Mouse (Mus musculus) limb, embryonic 12.5 days (tissue): ENCODE data around the gene Methig1. TPM values are rescaled to one million over a fixed set of nuclear protein-coding genes. Genes with fewer than 3 reads are reported as not detected.
"Not testable (repeated sequence)": the region's sequence is repeated elsewhere in the genome, so short reads cannot be mapped to it uniquely, and the experiment has no call there.

Experiments used
- ATAC-seq: fragments of 200-750 bp; cut with Nextera tagmentation; 2 replicates; pipeline ENCODE4 v1.8.0; 2017; ENCODE audit warnings: low read depth, moderate TSS enrichment; ENCODE audit not compliant: insufficient number of reproducible peaks, insufficient read depth, low FRiP score, low TSS enrichment
- H3K27ac ChIP-seq: fragments of 300-500 bp; sonication (generic); 2 replicates; pipeline ENCODE4 v1.5.1; 2016; ENCODE audit warnings: mild to moderate bottlenecking, moderate library complexity
- H3K27me3 ChIP-seq: fragments of 300-500 bp; sonication (generic); 2 replicates; pipeline ENCODE4 v1.6.1; 2016; ENCODE audit warnings: mild to moderate bottlenecking, moderate library complexity
- H3K36me3 ChIP-seq: fragments of 300-500 bp; sonication (generic); 2 replicates; pipeline ENCODE4 v1.6.1; 2016; ENCODE audit warnings: mild to moderate bottlenecking, moderate library complexity
- H3K4me1 ChIP-seq: fragments of 300-500 bp; sonication (generic); replicated peaks from 2 replicates; pipeline ENCODE4 v1.6.1; 2016
- H3K4me2 ChIP-seq: fragments of 300-500 bp; sonication (generic); 2 replicates; pipeline ENCODE4 v1.6.1; 2016; ENCODE audit warnings: mild to moderate bottlenecking, moderate library complexity
- H3K4me3 ChIP-seq: fragments of 300-500 bp; sonication (generic); replicated peaks from 2 replicates; pipeline ENCODE4 v1.5.1; 2016; ENCODE audit warnings: mild to moderate bottlenecking
- H3K9ac ChIP-seq: fragments of 300-500 bp; sonication (generic); replicated peaks from 2 replicates; pipeline ENCODE4 v1.6.1; 2016; ENCODE audit warnings: mild to moderate bottlenecking, moderate library complexity
- H3K9me3 ChIP-seq: fragments of 300-500 bp; sonication (generic); 2 replicates; pipeline ENCODE4 v1.6.1; 2016; ENCODE audit warnings: mild to moderate bottlenecking, moderate library complexity
- WGBS: fragments of 180-500 bp; shearing (Covaris S2); methylation state at CpG from one replicate; pipeline ENCODE4 v1.1.7; 2016; 5-methylcytosine and 5-hydroxymethylcytosine counted together
- polyA plus RNA-seq: library from polyadenylated mRNA; unstranded; fragments of >200 nt; fragmentation: Nextera tagmentation; extraction: Ambion mirVana; gene quantifications from 2 replicates; pipeline ENCODE4 v1.2.1, GENCODE M21; 2016

Gene Methig1
- polyA plus RNA-seq, result 0.21 TPM in 1 of 2 replicates, not detected in the other

DNA sequence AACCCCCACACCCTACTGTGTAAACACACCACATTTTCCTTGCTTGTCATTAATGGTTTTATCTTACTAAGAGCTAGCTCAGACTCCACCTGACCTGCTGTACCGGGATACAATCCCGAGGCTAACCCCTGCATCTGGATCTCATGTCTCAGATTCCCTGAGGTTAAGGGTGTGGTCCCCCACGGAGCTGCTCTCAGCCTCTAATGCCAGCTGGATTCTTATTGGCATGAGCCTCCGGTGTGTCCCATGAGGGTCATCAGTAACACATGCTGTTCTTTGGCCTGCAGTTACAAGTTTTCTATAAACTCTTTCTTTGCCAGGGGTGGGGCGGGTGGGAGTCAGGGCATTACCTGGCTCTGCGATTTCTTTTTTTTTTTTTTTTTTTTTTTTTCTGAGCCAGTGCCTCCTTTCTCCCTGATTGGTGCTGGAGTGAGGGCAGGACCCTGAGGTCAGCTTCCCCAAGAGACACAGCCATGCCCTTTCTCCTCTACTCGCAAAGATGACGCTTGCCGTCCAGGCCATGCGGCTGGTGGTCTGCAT, at the start of gene Methig1, which contains the start of gene Mettl7a2:
Gene Methig1 (plus strand): TSS at position 439 of the 540 bp plus-strand sequence.
Gene Mettl7a2 (plus strand): TSS at position 490 of the 540 bp plus-strand sequence.
- H3K9me3 ChIP-seq, result no peaks in the 10 kb centered on the region
- no peak within 1 kb of the TSS for H3K4me3 ChIP-seq
- H3K9ac ChIP-seq, result no peak within 1 kb of the TSS
- H3K27ac ChIP-seq, result no peak within 1 kb of the TSS
- H3K27me3 ChIP-seq, result no peaks in the 10 kb centered on the region
- 74% methylated on average over 10 of the region's 10 CpGs for WGBS
- no peak within 1 kb of the TSS for H3K4me2 ChIP-seq
- ATAC-seq, result no peak
- no peaks in the 10 kb centered on the region for H3K36me3 ChIP-seq
- H3K4me1 ChIP-seq, result peaks cover 13% of the 10 kb centered on the region

- Histone ChIP-seq H3K27ac (0 out of 2 replicates have a peak overlapping the region, but pooled peaks have one; percentile 67), H3K4me2 (peak overlapping the region; percentile 76), H3K27me3 (peaks cover 7% of the 10 kb centered on the region; the same call in 1 of the 2 replicates), H3K36me3 (no peaks in the 10 kb centered on the region), H3K4me1 (no peaks in the 10 kb centered on the region), H3K4me3 (peak overlapping the region; percentile 50; the same call in 1 of the 2 replicates), H3K9ac (no peak overlapping the region), H3K9me3 (no peaks in the 10 kb centered on the region)
- 60% methylated on average over 8 of the region's 8 CpGs for WGBS
- ATAC-seq, result no peak
Observed at GRCm38 (mm10) chr15:100303428-100304018, 49.4 kb upstream of the Methig1 start.

DNA sequence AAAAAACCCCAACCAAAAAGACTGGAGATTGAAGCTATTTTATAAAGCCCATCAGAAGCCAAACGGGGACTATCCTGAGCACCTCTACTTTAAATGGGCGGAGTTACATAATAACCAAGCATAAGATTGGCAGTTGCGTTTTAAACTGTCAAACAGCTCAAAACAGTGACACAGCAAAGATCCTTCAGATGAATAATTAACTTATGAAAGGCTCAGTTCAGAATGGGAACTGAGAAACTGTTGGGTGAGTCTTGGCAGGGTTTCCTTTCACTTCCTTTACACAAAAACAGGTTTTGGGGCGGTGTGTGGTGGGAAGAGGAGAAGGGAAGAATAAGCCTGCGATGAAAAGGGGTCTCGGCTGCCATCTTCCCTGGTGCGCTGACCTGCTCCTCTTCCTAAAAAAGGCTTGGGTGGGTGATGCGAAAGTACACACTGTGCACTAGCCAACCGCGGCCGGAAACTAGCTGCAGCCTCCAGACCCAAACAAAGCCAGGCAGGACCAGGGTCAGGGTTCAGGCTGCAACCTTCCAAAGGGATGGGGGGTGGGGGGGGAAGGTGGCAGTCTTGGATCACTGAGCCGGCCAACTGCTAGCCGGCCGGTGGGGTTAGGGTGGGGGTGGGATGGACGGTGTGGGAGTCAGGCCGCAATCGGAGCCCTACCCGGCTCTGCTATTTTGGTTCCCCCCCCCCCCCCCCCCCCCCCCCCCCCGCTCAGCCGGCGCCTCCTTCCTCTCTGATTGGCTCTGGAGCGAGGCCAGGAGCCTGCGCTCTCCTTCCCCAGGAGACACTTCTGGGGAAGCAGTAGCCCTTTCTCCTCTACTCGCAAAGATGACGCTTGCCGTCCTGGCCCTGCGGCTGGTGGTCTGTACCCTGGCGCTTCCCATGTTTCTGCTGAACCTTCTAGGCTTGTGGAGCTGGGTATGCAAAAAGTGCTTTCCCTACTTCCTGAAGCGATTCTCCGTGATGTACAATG, 48.6 kb upstream of the Methig1 start, which contains the start of gene Mettl7a1:
Gene Mettl7a1 (plus strand): TSS at position 122 of the 973 bp plus-strand sequence.
- peak within 1 kb of the TSS; percentile 76 for H3K4me2 ChIP-seq
- no peaks in the 10 kb centered on the region for H3K36me3 ChIP-seq
- peak; percentile 77; the same call in 1 of the 2 replicates for ATAC-seq

GRCm38 (mm10) chr15:100306201-100306600, 46.7 kb upstream of the Methig1 start:
- Histone ChIP-seq H3K36me3 (no peaks in the 10 kb centered on the region), H3K27me3 (peaks cover 7% of the 10 kb centered on the region; the same call in 1 of the 2 replicates), H3K9me3 (no peaks in the 10 kb centered on the region), H3K4me3 (no peak overlapping the region), H3K4me2 (no peak overlapping the region), H3K9ac (no peak overlapping the region), H3K4me1 (no peaks in the 10 kb centered on the region), H3K27ac (no peak overlapping the region)
- no peak for ATAC-seq
- WGBS, result 79% methylated on average over 2 of the region's 2 CpGs

More for the DNA sequence above, 48.6 kb upstream of the Methig1 start, which contains the start of gene Mettl7a1:
- Histone ChIP-seq H3K27ac (peak within 1 kb of the TSS; percentile 67), H3K9ac (peak within 1 kb of the TSS; percentile 66), H3K27me3 (peaks cover 7% of the 10 kb centered on the region; the same call in 1 of the 2 replicates), H3K4me3 (peak within 1 kb of the TSS; percentile 50), H3K4me1 (no peaks in the 10 kb centered on the region), H3K9me3 (no peaks in the 10 kb centered on the region)
- 6% methylated on average over 21 of the region's 30 CpGs for whole genome bisulfite sequencing

DNA sequence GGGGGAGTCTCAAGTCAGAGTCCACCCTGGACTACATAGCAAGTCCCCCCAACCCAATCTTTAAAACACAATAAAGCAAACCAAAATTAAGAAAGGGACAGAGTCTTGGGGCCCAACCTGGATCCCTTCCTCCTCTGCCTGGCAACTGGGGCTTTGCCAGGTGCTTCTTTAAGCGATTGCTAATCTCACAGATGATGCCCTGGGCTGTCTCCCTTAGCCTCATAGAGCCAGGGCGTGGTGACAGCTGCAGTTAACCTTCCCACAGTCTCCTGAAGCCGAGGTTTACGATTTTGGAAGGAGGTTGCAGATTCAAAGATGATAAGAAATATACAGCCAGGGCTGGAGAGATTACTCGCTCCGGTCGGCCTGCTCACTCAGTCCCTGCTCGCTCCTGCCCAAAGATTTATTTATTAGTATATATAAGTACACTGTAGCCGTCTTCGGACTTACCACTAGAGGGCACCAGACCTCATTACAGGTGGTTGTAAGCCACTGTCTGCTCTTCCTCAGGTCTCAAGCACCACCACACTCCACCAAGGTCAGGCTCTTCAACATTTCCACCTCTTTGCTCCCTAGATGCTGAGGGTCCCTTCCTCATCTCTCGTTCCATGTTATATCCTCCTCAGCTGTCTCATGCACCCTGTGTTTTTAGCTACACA, 45.4 kb upstream of the Methig1 start:
- not testable (repeated sequence) for ATAC-seq, H3K27ac ChIP-seq, H3K9ac ChIP-seq, H3K4me2 ChIP-seq, H3K27me3 ChIP-seq, H3K9me3 ChIP-seq, H3K36me3 ChIP-seq, H3K4me3 ChIP-seq, H3K4me1 ChIP-seq
- WGBS, result 43% methylated on average over 11 of the region's 11 CpGs

GRCm38 (mm10) chr15:100312346-100312745, 40.6 kb upstream of the Methig1 start:
- no peaks in the 10 kb centered on the region for H3K9me3 ChIP-seq
- no peaks in the 10 kb centered on the region for H3K27me3 ChIP-seq
- ATAC-seq, result no peak
- H3K4me3 ChIP-seq, result no peak overlapping the region
- WGBS, result 80% methylated on average over 2 of the region's 2 CpGs
- H3K36me3 ChIP-seq, result peaks cover 8% of the 10 kb centered on the region; the same call in 1 of the 2 replicates
- H3K9ac ChIP-seq, result no peak overlapping the region
- no peak overlapping the region for H3K4me2 ChIP-seq
- no peaks in the 10 kb centered on the region for H3K4me1 ChIP-seq
- H3K27ac ChIP-seq, result no peak overlapping the region

- no peak for ATAC-seq
- H3K4me3 ChIP-seq, result no peak overlapping the region
- no peaks in the 10 kb centered on the region for H3K27me3 ChIP-seq
- H3K4me1 ChIP-seq, result no peaks in the 10 kb centered on the region
- WGBS, result 93% methylated on average over 5 of the region's 5 CpGs
- peaks cover 8% of the 10 kb centered on the region; the same call in 1 of the 2 replicates for H3K36me3 ChIP-seq
- no peak overlapping the region for H3K27ac ChIP-seq
- no peaks in the 10 kb centered on the region for H3K9me3 ChIP-seq
- no peak overlapping the region for H3K4me2 ChIP-seq
- no peak overlapping the region for H3K9ac ChIP-seq
Observed at GRCm38 (mm10) chr15:100314448-100315145, 38.4 kb upstream of the Methig1 start.

- 66% methylated on average over 4 of the region's 4 CpGs for WGBS
- not testable (repeated sequence) for H3K4me3 ChIP-seq, H3K27me3 ChIP-seq, H3K9ac ChIP-seq, H3K4me1 ChIP-seq, H3K36me3 ChIP-seq, H3K4me2 ChIP-seq, ATAC-seq, H3K9me3 ChIP-seq, H3K27ac ChIP-seq
Observed at GRCm38 (mm10) chr15:100318014-100318671, 34.8 kb upstream of the Methig1 start.

- Histone ChIP-seq H3K27me3 (no peaks in the 10 kb centered on the region), H3K36me3 (peaks cover 1% of the 10 kb centered on the region; the same call in 1 of the 2 replicates), H3K9me3 (no peaks in the 10 kb centered on the region), H3K9ac (no peak overlapping the region), H3K27ac (no peak overlapping the region), H3K4me1 (0 out of 2 replicates have a peak, but pooled peaks cover 6% of the 10 kb centered on the region), H3K4me2 (no peak overlapping the region), H3K4me3 (no peak overlapping the region)
- no peak for ATAC-seq
- 93% methylated on average over 1 of the region's 1 CpGs for WGBS
Observed at GRCm38 (mm10) chr15:100319884-100320283, 33.1 kb upstream of the Methig1 start.
